Mouse (Mus musculus) limb, embryonic 11.5 days (tissue): ENCODE measurements at regions not wholly inside any gene's neighbourhood (a gene's known extent, or its start where the extent isn't known, plus 50 kb on each side); places are given as distances from the start of the nearest gene placed in this dataset.

Source experiments
- ATAC-seq: fragments of 200-750 bp; cut with Nextera tagmentation; 2 replicates; pipeline ENCODE4 v1.8.0; 2017; ENCODE audit warnings: low read depth; ENCODE audit not compliant: insufficient number of reproducible peaks, low FRiP score, low TSS enrichment
- DNase-seq: peaks from one replicate; pipeline ENCODE4 v3.0.0-alpha.2; 2015; ENCODE audit warnings: low spot score
- H3K27ac ChIP-seq: fragments of 300-500 bp; sonication (generic); replicated peaks from 2 replicates; pipeline ENCODE4 v1.5.1; 2014; ENCODE audit warnings: low read depth, mild to moderate bottlenecking, low read length
- H3K27me3 ChIP-seq: fragments of 300-500 bp; sonication (generic); 2 replicates; pipeline ENCODE4 v1.6.1; 2014; ENCODE audit warnings: mild to moderate bottlenecking, low read length, mixed read lengths; ENCODE audit not compliant: control insufficient read depth, insufficient read depth
- H3K36me3 ChIP-seq: fragments of 300-500 bp; sonication (generic); 2 replicates; pipeline ENCODE4 v1.6.1; 2014; ENCODE audit warnings: mild to moderate bottlenecking, low read length, moderate library complexity, mixed read lengths; ENCODE audit not compliant: control insufficient read depth, insufficient read depth
- H3K4me1 ChIP-seq: fragments of 300-500 bp; sonication (generic); 2 replicates; pipeline ENCODE4 v1.6.1; 2014; ENCODE audit warnings: low read length, mixed read lengths; ENCODE audit not compliant: control insufficient read depth, insufficient read depth
- H3K4me2 ChIP-seq: fragments of 300-500 bp; sonication (generic); 2 replicates; pipeline ENCODE4 v1.6.1; 2014; ENCODE audit warnings: low read depth, mild to moderate bottlenecking, moderate library complexity; ENCODE audit not compliant: severe bottlenecking
- H3K4me3 ChIP-seq: fragments of 300-500 bp; sonication (generic); 2 replicates; pipeline ENCODE4 v1.5.1; 2014; ENCODE audit warnings: low read depth, low read length
- H3K9ac ChIP-seq: fragments of 300-500 bp; sonication (generic); 2 replicates; pipeline ENCODE4 v1.6.1; 2014; ENCODE audit warnings: mild to moderate bottlenecking, low read length
- H3K9me3 ChIP-seq: fragments of 300-500 bp; sonication (generic); 2 replicates; pipeline ENCODE4 v1.6.1; 2016; ENCODE audit warnings: low read length; ENCODE audit not compliant: control insufficient read depth
- WGBS: fragments of 180-500 bp; shearing (Covaris S2); extraction: QIAGEN DNeasy Blood & Tissue Kit; methylation state at CpG from one replicate; pipeline ENCODE4 v1.1.7; 2014; 5-methylcytosine and 5-hydroxymethylcytosine counted together

DNA sequence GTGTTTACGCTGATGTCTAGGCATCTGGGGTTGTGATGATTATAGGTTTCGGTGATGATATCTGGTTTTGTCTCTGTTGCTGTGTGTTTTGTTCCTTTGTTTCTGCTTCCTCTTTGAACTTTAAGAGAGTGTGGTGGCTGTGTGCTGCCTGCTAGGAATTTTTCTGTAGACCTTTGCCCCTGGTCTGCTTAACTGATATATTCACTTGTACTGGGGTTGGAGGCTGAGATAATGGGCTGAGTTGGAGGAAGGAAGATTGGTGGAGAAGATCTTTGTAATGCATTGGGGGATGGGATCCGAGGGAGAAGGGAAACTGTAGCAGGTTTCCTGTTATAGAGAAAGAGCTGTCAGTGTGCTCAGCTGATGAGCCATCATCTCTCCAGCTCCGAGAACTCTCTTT lies 55.8 kb downstream of the Mid1ip1 start:
- no peak for DNase-seq
- no peak for ATAC-seq
- no peaks in the 10 kb centered on the region for H3K9me3 ChIP-seq
- H3K27me3 ChIP-seq: no peaks in the 10 kb centered on the region
- H3K9ac ChIP-seq: no peak overlapping the region
- H3K4me1 ChIP-seq: no peaks in the 10 kb centered on the region
- H3K36me3 ChIP-seq: no peaks in the 10 kb centered on the region
- no peak overlapping the region for H3K27ac ChIP-seq
- no peak overlapping the region for H3K4me2 ChIP-seq
- no peak overlapping the region for H3K4me3 ChIP-seq
- WGBS: 66% methylated on average over 4 of the region's 4 CpGs

DNA sequence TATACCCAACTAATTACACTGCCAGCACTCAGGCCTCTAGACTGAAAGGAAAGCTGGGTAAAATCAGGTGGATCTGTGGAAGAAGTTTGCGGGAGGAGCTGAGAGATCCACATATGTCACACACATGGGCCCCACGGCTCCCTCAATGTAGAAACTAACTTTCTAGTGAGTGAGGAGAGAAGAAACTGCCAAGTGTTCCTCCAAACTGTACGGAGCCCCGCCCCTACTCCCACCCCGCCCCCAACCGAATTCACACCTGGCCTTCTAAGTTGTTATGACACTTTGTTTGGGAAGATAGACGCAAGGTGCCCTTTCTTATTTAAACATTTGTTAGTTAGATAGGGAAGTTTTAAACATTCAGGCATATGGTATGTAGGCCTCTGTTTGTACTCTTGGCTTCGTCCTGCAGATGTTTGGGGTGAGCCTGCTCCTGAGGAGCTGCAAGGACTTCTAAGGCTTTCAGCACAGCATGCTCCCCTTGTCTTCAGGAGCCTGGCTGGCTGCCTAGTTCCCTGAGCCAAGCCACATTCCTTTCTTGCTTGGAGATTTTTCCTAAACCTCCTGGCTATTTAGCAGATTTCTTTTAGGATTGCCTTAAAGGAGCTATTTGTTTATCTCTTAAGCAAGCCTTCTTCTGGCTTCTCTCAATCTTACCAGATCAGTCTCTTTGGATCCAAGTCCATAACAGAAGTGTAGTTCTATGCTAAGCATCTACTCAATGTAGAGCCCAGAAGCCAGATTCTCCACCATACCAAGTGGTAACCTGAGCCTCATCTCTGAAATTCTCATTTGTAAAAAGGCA lies 61.1 kb downstream of the Mid1ip1 start:
- no peak overlapping the region for H3K27ac ChIP-seq
- no peaks in the 10 kb centered on the region for H3K27me3 ChIP-seq
- H3K9me3 ChIP-seq: no peaks in the 10 kb centered on the region
- H3K4me2 ChIP-seq: no peak overlapping the region
- no peak overlapping the region for H3K4me3 ChIP-seq
- no peak overlapping the region for H3K9ac ChIP-seq
- H3K36me3 ChIP-seq: no peaks in the 10 kb centered on the region
- 34% methylated on average over 8 of the region's 8 CpGs for WGBS
- no peaks in the 10 kb centered on the region for H3K4me1 ChIP-seq
- DNase-seq: no peak
- no peak for ATAC-seq

GRCm38 (mm10) chrX:10776516-10776818 lies 61.7 kb downstream of the Mid1ip1 start:
- H3K27ac ChIP-seq: no peak overlapping the region

GRCm38 (mm10) chrX:10778014-10778413 lies 63.2 kb downstream of the Mid1ip1 start:
- Histone ChIP-seq H3K4me3 (no peak overlapping the region), H3K36me3 (no peaks in the 10 kb centered on the region), H3K9me3 (no peaks in the 10 kb centered on the region), H3K27ac (no peak overlapping the region), H3K27me3 (no peaks in the 10 kb centered on the region), H3K4me1 (no peaks in the 10 kb centered on the region), H3K4me2 (no peak overlapping the region), H3K9ac (no peak overlapping the region)
- no peak for DNase-seq
- 77% methylated on average over 2 of the region's 2 CpGs for WGBS
- no peak for ATAC-seq

More at GRCm38 (mm10) chrX:10776516-10776818, 61.7 kb downstream of the Mid1ip1 start:
- no peak for DNase-seq
- Histone ChIP-seq H3K9me3 (no peaks in the 10 kb centered on the region), H3K4me2 (no peak overlapping the region), H3K4me1 (no peaks in the 10 kb centered on the region), H3K9ac (no peak overlapping the region), H3K36me3 (no peaks in the 10 kb centered on the region), H3K4me3 (no peak overlapping the region), H3K27me3 (no peaks in the 10 kb centered on the region)
- WGBS: 41% methylated on average over 7 of the region's 7 CpGs
- no peak for ATAC-seq

GRCm38 (mm10) chrX:10786359-10786758 lies 71.5 kb downstream of the Mid1ip1 start:
- WGBS: 87% methylated on average over 3 of the region's 3 CpGs
- no peak for DNase-seq
- no peak for ATAC-seq

GRCm38 (mm10) chrX:10787057-10787456 lies 72.2 kb downstream of the Mid1ip1 start:
- ATAC-seq: no peak
- no peaks in the 10 kb centered on the region for H3K4me1 ChIP-seq
- no peak overlapping the region for H3K27ac ChIP-seq
- no peak overlapping the region for H3K9ac ChIP-seq
- DNase-seq: no peak
- 85% methylated on average over 2 of the region's 2 CpGs for WGBS
- H3K4me2 ChIP-seq: no peak overlapping the region
- no peaks in the 10 kb centered on the region for H3K27me3 ChIP-seq
- H3K36me3 ChIP-seq: no peaks in the 10 kb centered on the region
- no peak overlapping the region for H3K4me3 ChIP-seq
- no peaks in the 10 kb centered on the region for H3K9me3 ChIP-seq

More at GRCm38 (mm10) chrX:10786359-10786758, 71.5 kb downstream of the Mid1ip1 start:
- Histone ChIP-seq H3K9me3 (no peaks in the 10 kb centered on the region), H3K27ac (no peak overlapping the region), H3K4me1 (no peaks in the 10 kb centered on the region), H3K27me3 (no peaks in the 10 kb centered on the region), H3K4me3 (no peak overlapping the region), H3K9ac (no peak overlapping the region), H3K36me3 (no peaks in the 10 kb centered on the region), H3K4me2 (no peak overlapping the region)

DNA sequence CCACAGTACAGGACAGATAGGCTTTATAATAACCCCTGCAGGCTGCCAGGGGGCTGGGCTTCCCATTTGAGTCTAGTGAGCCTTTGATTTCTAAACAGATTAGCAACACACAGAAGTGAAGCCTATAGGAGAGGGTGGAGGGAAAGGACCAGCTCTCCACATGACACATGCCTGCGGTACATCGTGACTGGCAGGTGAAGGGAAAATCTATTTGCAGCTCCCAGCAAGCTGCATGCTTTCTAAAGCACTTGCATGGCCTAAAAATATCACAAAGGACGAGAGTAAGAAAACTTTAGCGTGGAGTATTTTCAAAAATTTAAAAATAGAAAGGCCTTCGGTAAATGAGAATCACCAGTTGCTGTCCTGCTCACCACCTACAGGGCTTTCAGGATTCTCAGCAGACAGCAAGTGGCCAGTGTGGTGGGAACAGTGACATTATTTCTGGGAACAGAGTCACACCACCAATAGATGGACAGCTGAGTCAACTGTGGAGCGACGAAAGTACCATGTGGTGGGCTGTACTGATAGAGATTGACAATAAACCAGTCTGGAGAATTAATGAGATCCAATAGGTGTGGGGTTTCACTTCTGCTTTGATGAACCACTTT lies 105.6 kb downstream of the Mid1ip1 start:
- 89% methylated on average over 7 of the region's 7 CpGs for WGBS
- H3K4me1 ChIP-seq: no peaks in the 10 kb centered on the region
- DNase-seq (no peak), ATAC-seq (no peak)
- H3K27me3 ChIP-seq: no peaks in the 10 kb centered on the region
- no peak overlapping the region for H3K27ac ChIP-seq
- no peak overlapping the region for H3K4me3 ChIP-seq
- H3K4me2 ChIP-seq: no peak overlapping the region
- no peaks in the 10 kb centered on the region for H3K36me3 ChIP-seq
- H3K9me3 ChIP-seq: no peaks in the 10 kb centered on the region
- H3K9ac ChIP-seq: no peak overlapping the region

DNA sequence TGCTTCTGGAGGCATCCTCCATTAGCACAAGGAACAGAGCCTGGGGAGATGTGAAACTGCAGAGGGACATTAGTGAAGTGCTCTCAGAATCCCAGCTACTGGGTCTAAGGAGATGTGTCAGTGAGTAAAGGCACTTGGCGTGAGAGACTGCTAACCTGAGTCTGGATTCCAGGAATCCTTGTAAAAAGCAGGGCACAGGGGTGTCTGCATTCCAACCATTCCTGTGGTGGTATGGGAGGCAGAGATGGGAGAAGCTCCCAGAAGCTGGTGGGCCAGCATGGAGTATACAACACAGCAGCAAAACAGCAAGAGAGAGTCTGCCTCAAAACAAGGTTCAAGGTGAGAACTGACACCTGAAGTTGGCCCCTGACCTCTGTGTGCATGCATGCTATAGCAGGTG lies 118.9 kb downstream of the Mid1ip1 start:
- Histone ChIP-seq H3K4me2 (no peak overlapping the region), H3K9ac (no peak overlapping the region), H3K36me3 (no peaks in the 10 kb centered on the region), H3K9me3 (no peaks in the 10 kb centered on the region), H3K4me3 (no peak overlapping the region), H3K4me1 (no peaks in the 10 kb centered on the region), H3K27ac (no peak overlapping the region), H3K27me3 (no peaks in the 10 kb centered on the region)
- no peak for DNase-seq
- 54% methylated on average over 1 of the region's 1 CpGs for WGBS
- no peak for ATAC-seq
